Mouse (Mus musculus) T-helper 2 cell (primary cell): ENCODE measurements around the gene Kcnj6.

Experiments
- in situ Hi-C: fragments of 300-600 bp; cut with MboI, MseI; formaldehyde crosslinking; loops from one replicate; pipeline ENCODE4 v1.15.1; 2025; ENCODE audit warnings: high pct_unique_total_duplicates

Gene Kcnj6

GRCm38 (mm10) chr16:94997340-94997849 lies at the start of gene Kcnj6:
TSS of gene Kcnj6 (minus strand) at chr16:94997701.
- in situ Hi-C loops = loop anchor here (10.0 kb wide), 2 partner anchors 183 to 433 kb away; no protein-coding TSS in a partner anchor

- in situ Hi-C loops = loop anchor here (10.0 kb wide), 1 partner anchor 1495 kb away; no protein-coding TSS in a partner anchor
Measured at GRCm38 (mm10) chr16:95009937-95010336, 12.4 kb upstream of the Kcnj6 start.

- in situ Hi-C loops = loop anchor here (10.0 kb wide), 1 partner anchor 1500 kb away; no protein-coding TSS in a partner anchor
Measured at GRCm38 (mm10) chr16:95004599-95004998, 7.1 kb upstream of the Kcnj6 start.

GRCm38 (mm10) chr16:94999551-94999950 lies 2.0 kb upstream of the Kcnj6 start:
- in situ Hi-C loops = loop anchor here (10.0 kb wide), 2 partner anchors 185 to 435 kb away; no protein-coding TSS in a partner anchor

- in situ Hi-C loops = loop anchor here (10.0 kb wide), 2 partner anchors 184 to 434 kb away; no protein-coding TSS in a partner anchor
Measured at GRCm38 (mm10) chr16:94999019-94999418, 1.5 kb upstream of the Kcnj6 start.

GRCm38 (mm10) chr16:94996791-94997281 lies 665 bp downstream of the Kcnj6 start:
- in situ Hi-C loops = loop anchor here (10.0 kb wide), 2 partner anchors 182 to 432 kb away; no protein-coding TSS in a partner anchor

GRCm38 (mm10) chr16:94995542-94996131 lies 1.9 kb downstream of the Kcnj6 start:
- in situ Hi-C loops = loop anchor here (10.0 kb wide), 2 partner anchors 181 to 431 kb away; no protein-coding TSS in a partner anchor

- in situ Hi-C loops = loop anchor here (10.0 kb wide), 2 partner anchors 180 to 430 kb away; no protein-coding TSS in a partner anchor
Measured at GRCm38 (mm10) chr16:94994924-94995323, 2.6 kb downstream of the Kcnj6 start.

- in situ Hi-C loops = loop anchor here (10.0 kb wide), 2 partner anchors 179 to 429 kb away; no protein-coding TSS in a partner anchor
Measured at GRCm38 (mm10) chr16:94994148-94994547, 3.4 kb downstream of the Kcnj6 start.

- in situ Hi-C loops = loop anchor here (10.0 kb wide), 2 partner anchors 175 to 425 kb away; no protein-coding TSS in a partner anchor
Measured at GRCm38 (mm10) chr16:94990114-94990513, 7.4 kb downstream of the Kcnj6 start.

- in situ Hi-C loops = no loop called here
Measured at GRCm38 (mm10) chr16:94986731-94987130, 10.8 kb downstream of the Kcnj6 start.

GRCm38 (mm10) chr16:94984263-94984662 lies 13.2 kb downstream of the Kcnj6 start:
- in situ Hi-C loops = no loop called here

- in situ Hi-C loops = no loop called here
Measured at GRCm38 (mm10) chr16:94980374-94980773, 17.1 kb downstream of the Kcnj6 start.

- in situ Hi-C loops = no loop called here
Measured at GRCm38 (mm10) chr16:94979499-94979898, 18.0 kb downstream of the Kcnj6 start.

- in situ Hi-C loops = no loop called here
Measured at GRCm38 (mm10) chr16:94972080-94972855, 25.2 kb downstream of the Kcnj6 start.

GRCm38 (mm10) chr16:94968941-94969340 lies 28.6 kb downstream of the Kcnj6 start:
- in situ Hi-C loops = no loop called here

- in situ Hi-C loops = no loop called here
Measured at GRCm38 (mm10) chr16:94968472-94968871, 29.0 kb downstream of the Kcnj6 start.

- in situ Hi-C loops = no loop called here
Measured at GRCm38 (mm10) chr16:94957156-94957828, 40.2 kb downstream of the Kcnj6 start.

GRCm38 (mm10) chr16:94956410-94956809 lies 41.1 kb downstream of the Kcnj6 start:
- in situ Hi-C loops = no loop called here

- in situ Hi-C loops = no loop called here
Measured at GRCm38 (mm10) chr16:94953294-94953693, 44.2 kb downstream of the Kcnj6 start.

- in situ Hi-C loops = no loop called here
Measured at GRCm38 (mm10) chr16:94949172-94949571, 48.3 kb downstream of the Kcnj6 start.
